In genomic region chr5:139541151-139542042, GRCm38 (mm10) we compare ENCODE assay signal across 9 mouse cellular contexts. TPM values are rescaled to one million over a fixed set of nuclear protein-coding genes. Genes with fewer than 3 reads are reported as not detected.
DNase-seq lines count a peak whose midpoint lies in the region; ATAC-seq and TF ChIP-seq lines count a peak whose summit lies in the region.
"Had no signal": no experiment of that assay in that cellular context is flagged by ENCODE, and none has a peak within 500 bp of the region (broad histone marks: within the 10 kb centered on the region; RNA-seq: fewer than 3 reads in every experiment).

No protein-coding gene starts in this region.

- peaks cover 98% of the 10 kb centered on the region for H3K27me3 ChIP-seq in heart, postnatal 0 days (ENCODE audit: control insufficient read depth, insufficient read depth, low read length)
- H3K27me3 ChIP-seq in embryonic facial prominence, embryonic 14.5 days (replicated peaks; ENCODE audit: control insufficient read depth, insufficient read depth, low read length), result peaks cover 99% of the 10 kb centered on the region
- peaks cover 95% of the 10 kb centered on the region for H3K27me3 ChIP-seq in midbrain, embryonic 11.5 days (ENCODE audit: control insufficient read depth, insufficient read depth, low read length)

- H3K9me3 ChIP-seq in heart, postnatal 0 days (replicated peaks; ENCODE audit: control insufficient read depth, low read length), result no peaks in the 10 kb centered on the region
- H3K9me3 ChIP-seq in embryonic facial prominence, embryonic 14.5 days (ENCODE audit: control insufficient read depth, low read length), result no peaks in the 10 kb centered on the region
- no peaks in the 10 kb centered on the region for H3K9me3 ChIP-seq in midbrain, embryonic 11.5 days (ENCODE audit: control insufficient read depth, low read length)
- H3K9me3 ChIP-seq: heart, embryonic 13.5 days had no signal

- no peak overlapping the region for H3K4me2 ChIP-seq in heart, postnatal 0 days (ENCODE audit: low read depth, low read length)
- H3K4me2 ChIP-seq in embryonic facial prominence, embryonic 14.5 days (ENCODE audit: low read depth, low read length), result 0 out of 2 replicates have a peak overlapping the region, but pooled peaks have one; percentile 18
- peak overlapping the region; percentile 22 for H3K4me2 ChIP-seq in midbrain, embryonic 11.5 days
- H3K4me2 ChIP-seq: heart, embryonic 13.5 days had no signal

- no peak for TF ChIP-seq EP300 in heart, postnatal 0 days (IDR thresholded peaks at IDR 0.05; ENCODE audit: low read depth)

- H3K9ac ChIP-seq in heart, postnatal 0 days (replicated peaks; ENCODE audit: low read depth, low read length), result no peak overlapping the region
- H3K9ac ChIP-seq in embryonic facial prominence, embryonic 14.5 days (ENCODE audit: low read depth, low read length), result no peak overlapping the region
- no peak overlapping the region for H3K9ac ChIP-seq in midbrain, embryonic 11.5 days (ENCODE audit: low read length)
- H3K9ac ChIP-seq: heart, embryonic 13.5 days had no signal

- H3K27ac ChIP-seq in heart, postnatal 0 days (ENCODE audit: low read depth), result no peak overlapping the region
- H3K27ac ChIP-seq in brown adipose tissue, adult 24 weeks (replicated peaks; ENCODE audit: low read depth, low read length), result no peak overlapping the region
- H3K27ac ChIP-seq in embryonic facial prominence, embryonic 14.5 days (replicated peaks; ENCODE audit: low read depth, low read length), result no peak overlapping the region
- peak overlapping the region; percentile 85 for H3K27ac ChIP-seq in midbrain, embryonic 11.5 days (ENCODE audit: low read depth, low read length)
- H3K27ac ChIP-seq: heart, embryonic 13.5 days had no signal

- no peak for DNase-seq in heart, postnatal 0 days (ENCODE audit: low spot score)
- no peak for DNase-seq in heart, adult 9 months (ENCODE audit: low spot score in 2 of 2)
- DNase-seq in embryonic facial prominence, embryonic 14.5 days (ENCODE audit: low spot score), result no peak
- peak; percentile 95 for DNase-seq in midbrain, embryonic 11.5 days (ENCODE audit: low spot score, missing footprints)
- no peak for DNase-seq in right cerebral cortex, adult 18-20 months
- DNase-seq in lung, postnatal 4 days, result no peak
- no peak for DNase-seq in spleen, postnatal 36 days (ENCODE audit: low spot score in 2 of 2)

- H3K4me1 ChIP-seq in heart, postnatal 0 days (ENCODE audit: control insufficient read depth, insufficient read depth), result no peaks in the 10 kb centered on the region
- H3K4me1 ChIP-seq in brown adipose tissue, adult 24 weeks (ENCODE audit: control insufficient read depth, insufficient read depth, insufficient read length, low read length), result no peaks in the 10 kb centered on the region
- H3K4me1 ChIP-seq in embryonic facial prominence, embryonic 14.5 days (ENCODE audit: control insufficient read depth, insufficient read depth, low read length), result no peaks in the 10 kb centered on the region
- peaks cover 19% of the 10 kb centered on the region for H3K4me1 ChIP-seq in midbrain, embryonic 11.5 days (ENCODE audit: control insufficient read depth, insufficient read depth, low read length)

- WGBS in heart, postnatal 0 days, result 4% methylated on average over 44 of the region's 44 CpGs
- WGBS in embryonic facial prominence, embryonic 14.5 days, result 1% methylated on average over 42 of the region's 44 CpGs
- 1% methylated on average over 44 of the region's 44 CpGs for WGBS in midbrain, embryonic 11.5 days

- no peaks in the 10 kb centered on the region for H3K36me3 ChIP-seq in heart, postnatal 0 days (replicated peaks; ENCODE audit: control insufficient read depth, insufficient read depth, low read length)
- H3K36me3 ChIP-seq in embryonic facial prominence, embryonic 14.5 days (ENCODE audit: control insufficient read depth, insufficient read depth, low read length), result no peaks in the 10 kb centered on the region
- no peaks in the 10 kb centered on the region for H3K36me3 ChIP-seq in midbrain, embryonic 11.5 days (ENCODE audit: control insufficient read depth, insufficient read depth, low read length)
- H3K36me3 ChIP-seq: heart, embryonic 13.5 days had no signal

- ATAC-seq in heart, postnatal 0 days (ENCODE audit: insufficient read depth, low read depth), result no peak
- ATAC-seq in embryonic facial prominence, embryonic 14.5 days (ENCODE audit: low read depth), result no peak
- ATAC-seq in midbrain, embryonic 11.5 days (ENCODE audit: low FRiP score), result 0 out of 2 replicates have a peak, but pooled peaks have one; percentile 19

- peak overlapping the region; percentile 18 for H3K4me3 ChIP-seq in heart, postnatal 0 days (ENCODE audit: low read depth, low read length)
- H3K4me3 ChIP-seq in brown adipose tissue, adult 24 weeks (ENCODE audit: insufficient read depth, low read depth, low read length), result 0 out of 2 replicates have a peak overlapping the region, but pooled peaks have one; percentile 16
- peak overlapping the region; percentile 14 for H3K4me3 ChIP-seq in embryonic facial prominence, embryonic 14.5 days (ENCODE audit: low read depth, low read length)
- H3K4me3 ChIP-seq in midbrain, embryonic 11.5 days (ENCODE audit: low read depth, low read length), result no peak overlapping the region

- TF ChIP-seq CTCF in heart, postnatal 0 days (IDR thresholded peaks at IDR 0.05; ENCODE audit: low read depth), result no peak

RNA-seq across cellular contexts. Expression of gene Uncx, which starts 1.9 kb away (rescaled TPM):
- total RNA-seq in heart, postnatal 0 days (2014; rRNA removed; ENCODE audit: low replicate concordance), result not detected in 2 replicates
- not detected in 2 replicates for polyA plus RNA-seq in heart, postnatal 0 days (2015; fragmentation: Nextera tagmentation; extraction: Ambion mirVana)
- not detected in 2 replicates for polyA plus RNA-seq in brown adipose tissue, adult 24 weeks (2012; ENCODE audit: insufficient read depth, insufficient read length, missing spikeins)
- 2.5 and 2.9 TPM in 2 replicates for polyA plus RNA-seq in embryonic facial prominence, embryonic 14.5 days (2014; fragmentation: Nextera tagmentation; extraction: Ambion mirVana)
- 41.8 and 46.4 TPM in 2 replicates for polyA plus RNA-seq in midbrain, embryonic 11.5 days (2014; fragmentation: Nextera tagmentation; extraction: Ambion mirVana)
- polyA plus RNA-seq: heart, embryonic 13.5 days had no signal

RNA-seq across cellular contexts. Expression of gene Zfand2a, which starts 57.0 kb away (rescaled TPM):
- 16.6 and 18.0 TPM in 2 replicates for total RNA-seq in heart, postnatal 0 days (2014; rRNA removed; ENCODE audit: low replicate concordance)
- polyA plus RNA-seq in heart, postnatal 0 days (2015; fragmentation: Nextera tagmentation; extraction: Ambion mirVana), result 5.6 and 6.3 TPM in 2 replicates
- polyA plus RNA-seq in brown adipose tissue, adult 24 weeks (2012; ENCODE audit: insufficient read depth, insufficient read length, missing spikeins), result 12.4 and 13.1 TPM in 2 replicates
- polyA plus RNA-seq in embryonic facial prominence, embryonic 14.5 days (2014; fragmentation: Nextera tagmentation; extraction: Ambion mirVana), result 5.4 and 10.8 TPM in 2 replicates
- polyA plus RNA-seq in midbrain, embryonic 11.5 days (2014; fragmentation: Nextera tagmentation; extraction: Ambion mirVana), result 4.4 and 6.9 TPM in 2 replicates

Comparison
In these comparisons a context has a peak if more than half of its experiments do, and no peak if none do; other contexts are left out.
1. RNA of gene Uncx, which starts 1.9 kb away (polyA plus RNA-seq): 41.8 to 46.4 TPM in midbrain, embryonic 11.5 days; 2.5 to 2.9 TPM in embryonic facial prominence, embryonic 14.5 days, not detected in heart, postnatal 0 days and not detected in brown adipose tissue, adult 24 weeks; every median in the first group is over 10 times any median in the second.